Mouse (Mus musculus): Measurements from ENCODE around the gene Snx29. TPM values are rescaled to one million over a fixed set of nuclear protein-coding genes. Genes with fewer than 3 reads are reported as not detected.

The Snx29 gene
- polyA plus RNA-seq, 1 experiment = not detected

DNA sequence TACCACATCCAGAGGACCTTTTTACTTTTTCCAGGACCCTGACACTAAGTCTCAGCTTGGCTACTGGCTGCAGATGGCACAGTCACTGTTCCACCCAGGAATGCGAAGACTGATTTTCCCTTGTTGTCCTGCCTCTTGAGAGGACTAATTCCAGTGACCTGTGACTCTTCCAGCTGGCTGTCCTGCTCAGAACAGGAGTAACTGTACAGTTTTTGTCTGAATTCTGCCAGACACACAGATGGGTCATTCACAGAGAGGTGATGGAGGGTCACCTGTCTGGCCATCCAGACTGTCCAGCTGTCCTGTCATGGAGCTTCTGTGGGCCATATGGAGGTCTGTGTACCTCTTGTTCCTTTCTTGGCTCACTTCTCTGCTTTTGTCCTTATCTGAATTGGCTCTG, 153.6 kb downstream of the Snx29 start:
- TF ChIP-seq POLR2A (IDR thresholded peaks at IDR 0.05; ENCODE audit: insufficient read depth, low read depth, low read length) = no peak
- TF ChIP-seq CTCF (IDR thresholded peaks at IDR 0.05; ENCODE audit: insufficient read depth, low read depth, low read length) = no peak
- Histone ChIP-seq H3K4me1 (ENCODE audit: control insufficient read depth, insufficient read depth, low read length) (peaks cover 3% of the 10 kb centered on the region; the same call in 1 of the 2 replicates), H3K27ac (ENCODE audit: insufficient read depth, low read depth, low read length) (no peak overlapping the region), H3K4me3 (ENCODE audit: insufficient read depth, low read depth, low read length) (no peak overlapping the region)
- WGBS = 94% methylated on average over 1 of the region's 1 CpGs

GRCm38 (mm10) chr16:11476968-11477367, 154.3 kb downstream of the Snx29 start:
- Histone ChIP-seq H3K27ac (ENCODE audit: insufficient read depth, low read depth, low read length) (no peak overlapping the region), H3K4me1 (ENCODE audit: control insufficient read depth, insufficient read depth, low read length) (peaks cover 4% of the 10 kb centered on the region; the same call in 1 of the 2 replicates), H3K4me3 (ENCODE audit: insufficient read depth, low read depth, low read length) (no peak overlapping the region)
- 65% methylated on average over 2 of the region's 2 CpGs for WGBS
- TF ChIP-seq POLR2A (IDR thresholded peaks at IDR 0.05; ENCODE audit: insufficient read depth, low read depth, low read length) (no peak), CTCF (IDR thresholded peaks at IDR 0.05; ENCODE audit: insufficient read depth, low read depth, low read length) (no peak)

- H3K4me1 ChIP-seq (ENCODE audit: control insufficient read depth, insufficient read depth, low read length) = peaks cover 5% of the 10 kb centered on the region; the same call in 1 of the 2 replicates
- WGBS = 81% methylated on average over 5 of the region's 5 CpGs
- H3K4me3 ChIP-seq (ENCODE audit: insufficient read depth, low read depth, low read length) = no peak overlapping the region
- no peak overlapping the region for H3K27ac ChIP-seq (ENCODE audit: insufficient read depth, low read depth, low read length)
- TF ChIP-seq CTCF (IDR thresholded peaks at IDR 0.05; ENCODE audit: insufficient read depth, low read depth, low read length) (no peak), POLR2A (IDR thresholded peaks at IDR 0.05; ENCODE audit: insufficient read depth, low read depth, low read length) (no peak)
Observed at GRCm38 (mm10) chr16:11477591-11477990, 154.9 kb downstream of the Snx29 start.

- TF ChIP-seq POLR2A (IDR thresholded peaks at IDR 0.05; ENCODE audit: insufficient read depth, low read depth, low read length) (no peak), CTCF (IDR thresholded peaks at IDR 0.05; ENCODE audit: insufficient read depth, low read depth, low read length) (no peak)
- Histone ChIP-seq H3K4me3 (ENCODE audit: insufficient read depth, low read depth, low read length) (no peak overlapping the region), H3K4me1 (ENCODE audit: control insufficient read depth, insufficient read depth, low read length) (0 out of 2 replicates have a peak, but pooled peaks cover 2% of the 10 kb centered on the region), H3K27ac (ENCODE audit: insufficient read depth, low read depth, low read length) (no peak overlapping the region)
- WGBS = 85% methylated on average over 4 of the region's 4 CpGs
Observed at GRCm38 (mm10) chr16:11479605-11480004, 156.9 kb downstream of the Snx29 start.

GRCm38 (mm10) chr16:11482189-11482588, 159.5 kb downstream of the Snx29 start:
- 0 out of 2 replicates have a peak, but pooled peaks cover 2% of the 10 kb centered on the region for H3K4me1 ChIP-seq (ENCODE audit: control insufficient read depth, insufficient read depth, low read length)
- H3K4me3 ChIP-seq (ENCODE audit: insufficient read depth, low read depth, low read length) = no peak overlapping the region
- TF ChIP-seq POLR2A (IDR thresholded peaks at IDR 0.05; ENCODE audit: insufficient read depth, low read depth, low read length) = no peak
- TF ChIP-seq CTCF (IDR thresholded peaks at IDR 0.05; ENCODE audit: insufficient read depth, low read depth, low read length) = no peak
- WGBS = 71% methylated on average over 2 of the region's 2 CpGs
- no peak overlapping the region for H3K27ac ChIP-seq (ENCODE audit: insufficient read depth, low read depth, low read length)

DNA sequence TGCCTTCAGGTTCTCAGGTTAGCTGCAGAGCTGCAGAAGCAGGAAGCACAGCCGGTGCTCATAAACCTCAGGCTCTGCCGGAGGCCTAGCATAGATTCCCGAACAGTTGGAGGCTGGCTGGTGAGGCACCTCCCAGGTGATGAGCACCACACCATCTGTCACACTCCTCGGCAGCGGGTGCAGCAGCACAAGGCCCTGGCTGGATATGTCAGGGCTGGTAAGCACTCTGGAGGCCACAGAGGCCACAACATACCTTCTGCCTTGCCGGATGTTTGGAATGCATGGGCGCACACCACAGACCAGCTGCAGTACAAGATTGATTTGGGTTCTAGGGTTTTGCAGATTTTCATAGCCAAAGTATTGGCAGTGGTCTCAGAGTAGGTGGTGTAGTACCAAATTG, 172.2 kb downstream of the Snx29 start:
- TF ChIP-seq POLR2A (IDR thresholded peaks at IDR 0.05; ENCODE audit: insufficient read depth, low read depth, low read length) = no peak
- no peak for TF ChIP-seq CTCF (IDR thresholded peaks at IDR 0.05; ENCODE audit: insufficient read depth, low read depth, low read length)
- 92% methylated on average over 7 of the region's 7 CpGs for WGBS
- Histone ChIP-seq H3K4me1 (ENCODE audit: control insufficient read depth, insufficient read depth, low read length) (peaks cover 3% of the 10 kb centered on the region; the same call in 1 of the 2 replicates), H3K27ac (ENCODE audit: insufficient read depth, low read depth, low read length) (no peak overlapping the region), H3K4me3 (ENCODE audit: insufficient read depth, low read depth, low read length) (no peak overlapping the region)

DNA sequence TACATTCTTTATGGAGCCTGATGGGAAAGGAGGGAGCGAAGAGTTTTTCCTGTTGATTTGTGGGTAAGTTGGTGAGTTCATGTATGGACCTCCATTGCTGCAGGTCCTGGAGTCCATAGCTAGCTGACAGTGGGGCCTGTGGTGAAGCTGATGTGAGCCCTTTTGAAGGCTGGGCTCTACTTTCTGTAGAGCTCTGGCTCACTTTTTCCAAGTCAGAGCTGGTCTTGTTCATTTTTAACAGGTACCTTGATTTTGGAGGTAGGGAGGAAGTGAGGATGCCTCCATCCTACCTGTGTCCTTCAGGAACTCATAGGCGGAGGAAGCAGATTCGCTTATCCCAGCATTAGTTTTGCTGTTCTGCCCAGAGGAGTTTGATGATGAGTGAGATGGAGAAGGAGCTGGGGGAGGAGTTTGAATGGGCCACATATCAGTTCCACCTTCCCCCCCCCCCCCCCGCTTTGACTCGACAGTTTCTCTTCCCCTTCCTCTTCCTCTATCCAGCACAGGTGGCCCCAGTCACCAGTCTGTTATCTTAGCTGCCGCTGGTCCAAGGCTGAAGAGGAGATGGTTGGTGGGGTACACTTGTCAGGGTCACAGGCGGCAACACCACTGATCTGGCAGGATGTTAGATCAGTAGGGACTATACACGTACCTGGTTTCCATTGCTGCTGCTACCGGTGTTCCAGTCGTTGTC, 173.4 kb downstream of the Snx29 start:
- H3K4me1 ChIP-seq (ENCODE audit: control insufficient read depth, insufficient read depth, low read length) = peaks cover 3% of the 10 kb centered on the region; the same call in 1 of the 2 replicates
- no peak overlapping the region for H3K4me3 ChIP-seq (ENCODE audit: insufficient read depth, low read depth, low read length)
- TF ChIP-seq CTCF (IDR thresholded peaks at IDR 0.05; ENCODE audit: insufficient read depth, low read depth, low read length) = no peak
- TF ChIP-seq POLR2A (IDR thresholded peaks at IDR 0.05; ENCODE audit: insufficient read depth, low read depth, low read length) = no peak
- 85% methylated on average over 10 of the region's 10 CpGs for WGBS
- no peak overlapping the region for H3K27ac ChIP-seq (ENCODE audit: insufficient read depth, low read depth, low read length)

DNA sequence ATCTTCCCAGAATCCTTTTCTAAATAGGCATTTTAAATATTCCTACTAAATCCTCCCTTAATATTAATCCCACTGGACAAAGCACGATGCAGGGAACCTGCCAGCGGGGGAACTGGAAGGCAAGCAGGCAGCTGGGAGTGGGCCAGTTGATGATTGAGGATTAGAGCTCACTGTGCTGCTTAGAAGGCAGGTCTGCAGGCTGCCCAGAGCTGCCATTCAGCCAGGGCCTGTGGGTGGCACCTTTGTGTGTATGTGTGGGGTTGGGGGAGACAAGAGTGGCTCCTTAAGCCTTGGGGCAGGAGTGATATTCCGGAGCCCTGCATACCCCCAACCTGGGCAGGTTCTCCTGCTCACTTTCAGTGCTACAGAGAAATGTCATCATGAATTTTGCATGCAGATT, 174.0 kb downstream of the Snx29 start:
- peaks cover 3% of the 10 kb centered on the region; the same call in 1 of the 2 replicates for H3K4me1 ChIP-seq (ENCODE audit: control insufficient read depth, insufficient read depth, low read length)
- H3K27ac ChIP-seq (ENCODE audit: insufficient read depth, low read depth, low read length) = no peak overlapping the region
- H3K4me3 ChIP-seq (ENCODE audit: insufficient read depth, low read depth, low read length) = no peak overlapping the region
- 81% methylated on average over 3 of the region's 3 CpGs for WGBS
- TF ChIP-seq POLR2A (IDR thresholded peaks at IDR 0.05; ENCODE audit: insufficient read depth, low read depth, low read length) (no peak), CTCF (IDR thresholded peaks at IDR 0.05; ENCODE audit: insufficient read depth, low read depth, low read length) (no peak)

- Histone ChIP-seq H3K4me1 (ENCODE audit: control insufficient read depth, insufficient read depth, low read length) (no peaks in the 10 kb centered on the region), H3K27ac (ENCODE audit: insufficient read depth, low read depth, low read length) (no peak overlapping the region), H3K4me3 (ENCODE audit: insufficient read depth, low read depth, low read length) (no peak overlapping the region)
- 96% methylated on average over 4 of the region's 4 CpGs for WGBS
- TF ChIP-seq CTCF (IDR thresholded peaks at IDR 0.05; ENCODE audit: insufficient read depth, low read depth, low read length) (no peak), POLR2A (IDR thresholded peaks at IDR 0.05; ENCODE audit: insufficient read depth, low read depth, low read length) (no peak)
Observed at GRCm38 (mm10) chr16:11500061-11500460, 177.4 kb downstream of the Snx29 start.
